Mouse (Mus musculus) lung, postnatal 0 days (tissue): ENCODE data around the gene Mgat4a. TPM values are rescaled to one million over a fixed set of nuclear protein-coding genes. Genes with fewer than 3 reads are reported as not detected.

Experiments
- ATAC-seq: fragments of 200-750 bp; cut with Nextera tagmentation; 2 replicates; pipeline ENCODE4 v1.8.0; 2017; ENCODE audit warnings: moderate library complexity
- DNase-seq: peaks from one replicate; pipeline ENCODE4 v3.0.0-alpha.2; 2016; ENCODE audit warnings: low spot score
- H3K27ac ChIP-seq: fragments of 300-500 bp; sonication (generic); 2 replicates; pipeline ENCODE4 v1.5.1; 2014; ENCODE audit warnings: antibody characterized with exemption, mild to moderate bottlenecking, low read length, mixed read lengths
- H3K27me3 ChIP-seq: fragments of 300-500 bp; sonication (generic); replicated peaks from 2 replicates; pipeline ENCODE4 v1.6.1; 2014; ENCODE audit warnings: low read length, mixed read lengths; ENCODE audit not compliant: insufficient read depth
- H3K36me3 ChIP-seq: fragments of 300-500 bp; sonication (generic); 2 replicates; pipeline ENCODE4 v1.6.1; 2014; ENCODE audit warnings: low read length, mixed read lengths; ENCODE audit not compliant: insufficient read depth
- H3K4me1 ChIP-seq: fragments of 300-500 bp; sonication (generic); 2 replicates; pipeline ENCODE4 v1.6.1; 2014; ENCODE audit warnings: antibody characterized with exemption, low read depth, low read length, mixed read lengths; ENCODE audit not compliant: insufficient read depth
- H3K4me2 ChIP-seq: fragments of 300-500 bp; sonication (generic); replicated peaks from 2 replicates; pipeline ENCODE4 v1.6.1; 2014; ENCODE audit warnings: low read depth, mild to moderate bottlenecking, low read length, moderate library complexity, mixed read lengths
- H3K4me3 ChIP-seq: fragments of 300-500 bp; sonication (generic); 2 replicates; pipeline ENCODE4 v1.5.1; 2014; ENCODE audit warnings: low read depth, low read length
- H3K9ac ChIP-seq: fragments of 300-500 bp; sonication (generic); replicated peaks from 2 replicates; pipeline ENCODE4 v1.6.1; 2014; ENCODE audit warnings: low read depth, mild to moderate bottlenecking
- H3K9me3 ChIP-seq: fragments of 300-500 bp; sonication (generic); 2 replicates; pipeline ENCODE4 v1.6.1; 2016; ENCODE audit warnings: low read length, mixed read lengths
- CTCF ChIP-seq: IDR thresholded peaks from 2 replicates; pipeline ENCODE4 v1.5.1; 2016; ENCODE audit warnings: antibody characterized with exemption, mild to moderate bottlenecking
- EP300 ChIP-seq: IDR thresholded peaks from 2 replicates; pipeline ENCODE4 v1.6.1; 2016; ENCODE audit warnings: antibody characterized with exemption, mild to moderate bottlenecking, control low read depth
- WGBS: fragments of 180-500 bp; shearing (Covaris S2); extraction: QIAGEN DNeasy Blood & Tissue Kit; methylation state at CpG from one replicate; pipeline ENCODE4 v1.1.7; 2014; 5-methylcytosine and 5-hydroxymethylcytosine counted together
- polyA plus RNA-seq: library from polyadenylated mRNA; unstranded; fragments of >200 nt; fragmentation: Nextera tagmentation; extraction: Ambion mirVana; gene quantifications from 2 replicates; pipeline ENCODE4 v1.2.1, GENCODE M21; 2015

Mgat4a gene
- polyA plus RNA-seq, 1 experiment from 2014 or later: 5.4 TPM

DNA sequence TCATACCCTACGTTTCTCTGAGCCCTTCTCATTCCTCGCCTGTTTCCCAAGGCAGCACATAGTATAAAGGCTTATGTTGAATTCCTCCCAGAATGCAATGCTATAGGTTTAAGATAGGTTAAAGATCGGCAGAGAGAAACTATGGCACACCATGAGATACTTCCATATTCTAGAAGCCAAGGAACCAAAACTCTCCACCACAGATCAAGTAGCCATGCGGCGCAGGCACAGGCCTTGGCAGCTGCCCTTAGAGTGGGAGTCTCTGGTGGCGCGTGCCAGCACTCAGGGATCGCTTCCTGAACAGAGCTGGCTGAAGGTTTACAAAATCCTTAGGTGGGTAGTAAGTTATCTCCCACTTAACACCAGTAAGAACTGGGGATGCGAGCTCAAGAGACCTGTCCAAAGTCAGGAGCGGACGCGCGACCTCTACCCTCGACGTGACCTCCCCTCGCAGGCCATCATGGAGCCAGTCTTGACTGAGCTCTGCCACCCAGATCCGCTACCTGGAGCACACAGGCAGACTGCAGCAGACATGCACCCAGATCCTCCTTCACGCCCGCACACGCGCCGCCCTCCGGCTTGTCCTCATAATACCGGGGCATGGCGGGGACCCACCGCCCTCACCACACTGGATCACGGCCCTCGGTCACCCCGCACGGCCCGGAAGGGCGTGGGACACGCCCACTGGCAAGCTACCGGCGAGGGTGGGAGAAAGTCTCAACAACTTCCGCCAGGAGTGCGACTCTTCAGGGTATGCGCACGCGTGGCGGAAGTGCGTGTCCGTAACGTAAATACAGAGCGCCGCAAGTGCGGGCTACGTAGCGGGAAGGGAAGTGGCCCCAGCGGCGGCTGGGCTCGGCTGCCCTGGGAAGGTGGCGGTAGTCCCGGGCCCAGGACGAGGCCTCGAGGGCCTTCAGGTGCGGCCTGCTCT is 111.2 kb downstream of the Mgat4a start, which contains the start of the genes Coa5 and Unc50:
TSS of gene Coa5 (minus strand) at position 738 of the 931 bp plus-strand sequence.
TSS of gene Unc50 (plus strand) at position 774 of the 931 bp plus-strand sequence.
- DNase-seq (peak; percentile 98), ATAC-seq (peak; percentile 99)
- Histone ChIP-seq H3K4me2 (peak within 1 kb of the TSS; percentile 70), H3K4me3 (peak within 1 kb of the TSS; percentile 80), H3K27ac (peak within 1 kb of the TSS; percentile 84), H3K36me3 (peaks cover 15% of the 10 kb centered on the region), H3K27me3 (no peaks in the 10 kb centered on the region), H3K9ac (peak within 1 kb of the TSS; percentile 96), H3K9me3 (no peaks in the 10 kb centered on the region), H3K4me1 (peaks cover 16% of the 10 kb centered on the region)
- TF ChIP-seq CTCF (peak; percentile 32; the same call in 1 of the 2 replicates), EP300 (no peak; the same call in none of the 2 replicates)
- WGBS: 1% methylated on average over 57 of the region's 57 CpGs

DNA sequence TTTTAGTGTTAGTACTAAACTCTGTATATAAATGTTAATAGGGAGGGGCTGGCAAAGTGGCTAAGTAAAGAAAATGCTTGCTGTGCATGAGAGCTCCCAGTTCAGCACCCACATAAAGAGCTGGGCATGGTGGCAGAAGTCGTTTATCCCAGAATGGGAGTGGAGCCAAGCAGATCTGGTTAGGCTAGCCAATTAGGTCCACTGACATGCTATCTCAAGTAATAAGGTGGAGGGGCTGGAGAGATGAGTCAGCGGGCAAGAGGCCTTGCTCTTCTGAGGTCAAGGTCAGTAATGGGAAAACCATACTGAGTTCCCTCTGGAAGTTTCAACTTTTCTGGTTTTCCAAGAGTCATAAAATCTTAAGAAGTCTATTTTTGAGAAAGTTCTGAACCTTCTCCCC is 111.9 kb downstream of the Mgat4a start:
- TF ChIP-seq CTCF (no peak), EP300 (no peak)
- Histone ChIP-seq H3K4me1 (peaks cover 16% of the 10 kb centered on the region), H3K36me3 (peaks cover 12% of the 10 kb centered on the region), H3K9me3 (0 out of 2 replicates have a peak, but pooled peaks cover 3% of the 10 kb centered on the region), H3K4me3 (peak overlapping the region; percentile 80; the same call in 1 of the 2 replicates), H3K27me3 (no peaks in the 10 kb centered on the region), H3K4me2 (peak overlapping the region; percentile 67), H3K27ac (no peak overlapping the region), H3K9ac (peak overlapping the region; percentile 96; the same call in 1 of the 2 replicates)
- DNase-seq (no peak), ATAC-seq (no peak)
- 48% methylated on average over 2 of the region's 2 CpGs for WGBS

DNA sequence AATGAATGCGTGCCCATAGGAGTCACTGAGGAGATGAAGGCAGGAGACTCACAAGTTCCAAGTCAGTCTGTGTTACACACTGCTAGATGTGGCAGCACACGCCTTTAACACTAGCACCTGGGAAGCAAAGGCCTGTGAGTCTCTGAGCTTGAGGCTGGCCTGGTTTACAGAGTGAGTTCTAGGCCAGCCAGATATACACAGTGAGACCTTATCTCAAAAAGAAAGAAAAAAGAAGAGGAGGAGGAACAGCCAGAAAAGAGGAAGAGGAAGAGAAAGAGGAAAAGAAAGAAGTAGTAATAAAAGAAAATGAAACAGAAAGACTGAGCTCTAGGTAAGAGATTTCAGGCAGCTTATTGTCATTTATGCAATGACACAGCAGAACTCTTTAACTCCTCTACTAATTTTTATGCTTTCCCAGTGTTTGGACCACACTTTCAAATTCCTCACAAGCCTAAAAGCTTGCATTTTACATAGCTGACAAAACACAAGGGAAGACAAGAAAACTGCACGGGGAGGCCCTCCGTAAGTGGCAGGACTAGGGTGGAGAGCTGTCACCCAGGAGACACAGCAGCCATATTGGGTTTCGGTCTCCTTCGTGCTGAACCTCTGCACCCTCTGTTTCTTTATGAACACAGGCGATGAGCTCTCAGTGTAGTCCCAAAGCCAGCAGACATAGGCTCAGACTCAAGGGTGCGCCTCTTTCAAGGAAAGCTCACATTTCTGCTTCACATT is 113.5 kb downstream of the Mgat4a start:
- Histone ChIP-seq H3K9me3 (0 out of 2 replicates have a peak, but pooled peaks cover 3% of the 10 kb centered on the region), H3K27ac (no peak overlapping the region), H3K9ac (no peak overlapping the region), H3K4me3 (no peak overlapping the region), H3K4me2 (no peak overlapping the region), H3K27me3 (no peaks in the 10 kb centered on the region), H3K36me3 (no peaks in the 10 kb centered on the region), H3K4me1 (peaks cover 16% of the 10 kb centered on the region)
- 90% methylated on average over 8 of the region's 8 CpGs for WGBS
- TF ChIP-seq EP300 (no peak), CTCF (no peak)
- no peak for ATAC-seq
- no peak for DNase-seq

DNA sequence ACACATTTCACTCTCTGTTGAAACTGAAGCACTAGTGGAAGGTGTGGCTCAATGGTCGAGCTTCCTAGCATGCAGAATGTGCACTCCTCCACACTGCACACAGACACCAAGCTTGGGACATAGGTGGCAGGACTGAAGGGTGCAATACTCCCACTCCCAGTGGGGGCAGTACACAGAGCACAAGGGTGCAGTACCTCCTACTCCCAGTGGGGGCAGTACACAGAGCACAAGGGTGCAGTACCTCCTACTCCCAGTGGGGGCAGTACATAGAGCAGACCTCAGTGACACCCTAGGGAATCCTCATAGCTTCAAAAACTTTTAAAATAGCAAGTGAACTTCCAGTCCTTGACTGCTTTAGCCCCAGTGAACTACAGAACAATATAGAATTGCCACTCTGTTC is 121.4 kb downstream of the Mgat4a start:
- 91% methylated on average over 1 of the region's 1 CpGs for WGBS
- peak; percentile 70 for ATAC-seq
- TF ChIP-seq CTCF: peak; percentile 100
- no peak for TF ChIP-seq EP300

DNA sequence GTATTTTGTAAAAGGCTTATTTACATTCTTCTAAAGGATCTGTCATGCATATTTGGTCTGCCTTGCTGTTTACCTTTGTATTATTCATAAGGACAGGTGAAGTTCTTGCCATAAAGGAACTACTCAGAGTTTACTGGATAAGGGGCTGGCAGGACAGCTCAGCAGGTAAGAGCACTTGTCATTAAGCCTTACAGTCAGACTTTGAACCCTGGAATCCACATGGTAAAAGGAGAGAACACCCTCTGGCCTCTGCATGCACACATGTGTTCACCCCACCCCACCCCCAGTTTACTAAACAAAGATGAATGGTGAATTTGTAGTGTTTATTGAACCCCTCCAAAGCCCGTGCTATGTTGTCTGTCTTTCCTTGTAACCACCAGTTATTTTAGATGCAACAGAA is 125.4 kb downstream of the Mgat4a start:
- no peaks in the 10 kb centered on the region for H3K4me1 ChIP-seq
- no peak for TF ChIP-seq EP300
- TF ChIP-seq CTCF: no peak
- ATAC-seq (no peak), DNase-seq (no peak)
- H3K9ac ChIP-seq: no peak overlapping the region
- no peaks in the 10 kb centered on the region for H3K27me3 ChIP-seq
- no peaks in the 10 kb centered on the region for H3K9me3 ChIP-seq
- H3K4me3 ChIP-seq: no peak overlapping the region
- WGBS: 80% methylated on average over 1 of the region's 1 CpGs
- no peak overlapping the region for H3K27ac ChIP-seq
- H3K36me3 ChIP-seq: no peaks in the 10 kb centered on the region; the same call in 1 of the 2 replicates
- no peak overlapping the region for H3K4me2 ChIP-seq

More for the DNA sequence above, 121.4 kb downstream of the Mgat4a start:
- 0 out of 2 replicates have a peak, but pooled peaks cover 2% of the 10 kb centered on the region for H3K9me3 ChIP-seq
- peak; percentile 58 for DNase-seq
- no peaks in the 10 kb centered on the region for H3K4me1 ChIP-seq
- H3K4me3 ChIP-seq: no peak overlapping the region
- no peaks in the 10 kb centered on the region; the same call in 1 of the 2 replicates for H3K36me3 ChIP-seq
- no peak overlapping the region for H3K27ac ChIP-seq
- H3K4me2 ChIP-seq: no peak overlapping the region
- no peaks in the 10 kb centered on the region for H3K27me3 ChIP-seq
- no peak overlapping the region for H3K9ac ChIP-seq

DNA sequence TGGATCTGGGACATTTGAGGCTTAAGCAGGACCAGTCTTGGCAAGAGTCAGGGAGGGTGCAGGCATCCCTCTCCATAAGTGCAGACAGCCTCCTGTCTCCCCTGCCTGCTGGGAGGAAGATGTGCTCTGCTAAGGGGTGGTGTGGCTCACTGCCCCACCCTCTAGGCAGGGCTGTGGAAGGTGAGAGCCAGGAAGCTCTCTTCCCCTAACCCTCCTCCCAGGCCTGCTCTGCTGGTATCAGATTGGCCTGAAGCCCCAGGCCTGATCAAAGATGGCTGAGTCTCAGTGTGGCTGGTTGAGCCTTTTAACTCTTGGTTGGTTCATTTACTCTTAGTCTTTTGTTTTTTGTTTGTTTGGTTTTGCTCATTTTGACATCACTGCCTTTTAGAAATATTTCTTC is 131.2 kb downstream of the Mgat4a start:
- H3K9ac ChIP-seq: no peak overlapping the region
- H3K4me3 ChIP-seq: no peak overlapping the region
- DNase-seq (no peak), ATAC-seq (no peak)
- H3K9me3 ChIP-seq: no peaks in the 10 kb centered on the region
- H3K36me3 ChIP-seq: no peaks in the 10 kb centered on the region
- TF ChIP-seq EP300: no peak
- no peak for TF ChIP-seq CTCF
- H3K27me3 ChIP-seq: no peaks in the 10 kb centered on the region
- H3K27ac ChIP-seq: no peak overlapping the region
- H3K4me1 ChIP-seq: no peaks in the 10 kb centered on the region
- H3K4me2 ChIP-seq: no peak overlapping the region
